Mouse (Mus musculus) CH12.LX (cell line): Measurements from ENCODE around the gene Pou3f1. TPM values are rescaled to one million over a fixed set of nuclear protein-coding genes. Genes with fewer than 3 reads are reported as not detected.

ENCODE experiments used
- DNase-seq: peaks from one replicate; pipeline ENCODE4 v3.0.0-alpha.2; 2013; ENCODE audit errors: extremely low read depth
- H3K27ac ChIP-seq: 2 replicates; pipeline ENCODE4 v1.5.1; 2012; ENCODE audit warnings: low read depth, mild to moderate bottlenecking, control low read depth, moderate library complexity; ENCODE audit not compliant: insufficient read depth
- H3K27me3 ChIP-seq: replicated peaks from 2 replicates; pipeline ENCODE3; 2012; ENCODE audit warnings: inconsistent platforms
- H3K36me3 ChIP-seq, 2 experiments: replicated peaks in 1 of 2; 2 replicates each; pipeline versions ENCODE3 to v1.6.1; 2012; ENCODE audit warnings: inconsistent platforms in 1 of 2, low read length in 1 of 2, mild to moderate bottlenecking in 1 of 2, mixed read lengths in 1 of 2, moderate library complexity in 1 of 2; ENCODE audit not compliant: control insufficient read depth in 1 of 2, insufficient read depth in 1 of 2
- H3K4me1 ChIP-seq, 2 experiments: 2 replicates each; pipeline ENCODE4 v1.6.1; 2012; ENCODE audit warnings: inconsistent platforms in 1 of 2, moderate library complexity in 1 of 2; ENCODE audit not compliant: insufficient read depth in 2 of 2, control insufficient read depth in 1 of 2
- H3K4me2 ChIP-seq: 2 replicates; pipeline ENCODE4 v1.6.1; 2012; ENCODE audit warnings: low read depth, mild to moderate bottlenecking, control low read depth; ENCODE audit not compliant: poor library complexity, insufficient read depth, severe bottlenecking
- H3K4me3 ChIP-seq, 3 experiments: fragments of 150-350 bp in 1 of 3; sonication (generic) in 1 of 3; replicated peaks in 1 of 3; 2 replicates each; pipeline versions ENCODE3 to v1.5.1; 2011 to 2012; ENCODE audit warnings: low read depth in 2 of 3, low read length in 2 of 3, mild to moderate bottlenecking in 2 of 3, moderate library complexity in 2 of 3, control low read depth in 1 of 3, improper control_type of control experiment in 1 of 3, inconsistent platforms in 1 of 3, mixed read lengths in 1 of 3; ENCODE audit not compliant: poor library complexity in 1 of 3
- H3K79me2 ChIP-seq: replicated peaks from 2 replicates; pipeline ENCODE4 v1.6.1; 2012; ENCODE audit warnings: mild to moderate bottlenecking, moderate library complexity; ENCODE audit not compliant: control insufficient read depth, poor library complexity, insufficient read depth, severe bottlenecking; ENCODE audit errors: extremely low read depth
- H3K9ac ChIP-seq: 2 replicates; pipeline ENCODE4 v1.6.1; 2012; ENCODE audit warnings: low read depth, mild to moderate bottlenecking, control low read depth, moderate library complexity; ENCODE audit not compliant: insufficient read depth
- H3K9me3 ChIP-seq: replicated peaks from 2 replicates; pipeline ENCODE3; 2012; ENCODE audit warnings: low read length, inconsistent platforms, mixed read lengths
- BHLHE40 ChIP-seq: IDR thresholded peaks from 2 replicates; pipeline ENCODE4 v1.6.1; 2011; ENCODE audit warnings: mild to moderate bottlenecking, low read depth, low read length, improper control_type of control experiment
- CHD2 ChIP-seq: IDR thresholded peaks from 2 replicates; pipeline ENCODE4 v1.6.1; 2011; ENCODE audit warnings: low read length, improper control_type of control experiment
- CTCF ChIP-seq, 2 experiments: IDR thresholded peaks in 1 of 2; conservative IDR thresholded peaks in 1 of 2; 2 replicates each; pipeline ENCODE4 v1.5.1; 2011 to 2012; ENCODE audit warnings: low read depth in 2 of 2, low read length in 2 of 2, improper control_type of control experiment in 1 of 2, inconsistent platforms in 1 of 2, mild to moderate bottlenecking in 1 of 2, moderate library complexity in 1 of 2
- E2F4 ChIP-seq: IDR thresholded peaks from 2 replicates; pipeline ENCODE4 v1.6.1; 2011; ENCODE audit warnings: low read depth, low read length, improper control_type of control experiment; ENCODE audit not compliant: insufficient replicate concordance
- IRF4 ChIP-seq: IDR thresholded peaks from 2 replicates; pipeline ENCODE4 v1.6.1; 2014; ENCODE audit warnings: low read depth, mild to moderate bottlenecking, inconsistent platforms, low read length, improper control_type of control experiment
- JUN ChIP-seq: IDR thresholded peaks from 2 replicates; pipeline ENCODE4 v1.6.1; 2011; ENCODE audit warnings: low read depth, mild to moderate bottlenecking, low read length, improper control_type of control experiment, moderate library complexity; ENCODE audit not compliant: insufficient read depth
- MAFK ChIP-seq: IDR thresholded peaks from 2 replicates; pipeline ENCODE4 v1.6.1; 2011; ENCODE audit warnings: low read length, improper control_type of control experiment; ENCODE audit not compliant: insufficient replicate concordance
- MAX ChIP-seq: IDR thresholded peaks from 2 replicates; pipeline ENCODE4 v1.6.1; 2011; ENCODE audit warnings: low read length, improper control_type of control experiment
- MEF2A ChIP-seq: IDR thresholded peaks from 2 replicates; pipeline ENCODE4 v1.6.1; 2014; ENCODE audit warnings: low read depth, mild to moderate bottlenecking, inconsistent platforms, low read length, improper control_type of control experiment, borderline replicate concordance
- MXI1 ChIP-seq: IDR thresholded peaks from 2 replicates; pipeline ENCODE4 v1.6.1; 2011; ENCODE audit warnings: mild to moderate bottlenecking, low read depth, low read length, improper control_type of control experiment
- NELFE ChIP-seq: IDR thresholded peaks from 2 replicates; pipeline ENCODE4 v1.6.1; 2011; ENCODE audit warnings: low read depth, low read length, improper control_type of control experiment
- PAX5 ChIP-seq: IDR thresholded peaks from 2 replicates; pipeline ENCODE4 v1.6.1; 2012; ENCODE audit warnings: low read length, inconsistent platforms, mixed read lengths
- POLR2AphosphoS2 ChIP-seq: IDR thresholded peaks from 2 replicates; pipeline ENCODE4 v1.6.1; 2011; ENCODE audit warnings: low read depth, low read length, improper control_type of control experiment
- RAD21 ChIP-seq: IDR thresholded peaks from 2 replicates; pipeline ENCODE4 v1.6.1; 2011; ENCODE audit warnings: low read depth, mild to moderate bottlenecking, low read length, improper control_type of control experiment, moderate library complexity
- RCOR1 ChIP-seq: conservative IDR thresholded peaks from 2 replicates; pipeline ENCODE4 v1.6.1; 2012; ENCODE audit warnings: low read depth, mild to moderate bottlenecking, inconsistent platforms, low read length, improper control_type of control experiment
- TBP ChIP-seq: conservative IDR thresholded peaks from 2 replicates; pipeline ENCODE4 v1.6.1; 2011; ENCODE audit warnings: low read depth, low read length, improper control_type of control experiment
- UBTF ChIP-seq: IDR thresholded peaks from 2 replicates; pipeline ENCODE4 v1.6.1; 2012; ENCODE audit warnings: low read depth, mild to moderate bottlenecking, inconsistent platforms, low read length, improper control_type of control experiment, moderate library complexity
- USF1 ChIP-seq: IDR thresholded peaks from 2 replicates; pipeline ENCODE4 v1.6.1; 2014; ENCODE audit warnings: low read depth, mild to moderate bottlenecking, inconsistent platforms, low read length, improper control_type of control experiment
- ZC3H11A ChIP-seq: IDR thresholded peaks from 2 replicates; pipeline ENCODE4 v1.6.1; 2012; ENCODE audit warnings: low read depth, mild to moderate bottlenecking, inconsistent platforms, low read length, improper control_type of control experiment
- ZKSCAN1 ChIP-seq: IDR thresholded peaks from 2 replicates; pipeline ENCODE4 v1.6.1; 2012; ENCODE audit warnings: low read depth, inconsistent platforms, low read length, improper control_type of control experiment, borderline replicate concordance
- dilution Hi-C: fragments of 300-500 bp; cut with MboI; formaldehyde crosslinking; loops from 2 replicates; pipeline ENCODE4 v1.14.3; 2020; ENCODE audit warnings: low sequenced_read_pairs; ENCODE audit not compliant: extremely low pct_unique_long_range_greater_than_20kb, extremely low pct_ligation_motif_present
- in situ Hi-C: fragments of 300-500 bp; cut with MboI; formaldehyde crosslinking; loops from 3 replicates; pipeline ENCODE4 v1.14.3; 2019; ENCODE audit warnings: low sequenced_read_pairs, low pct_ligation_motif_present, low pct_unique_long_range_greater_than_20kb, mixed read lengths
- polyA plus RNA-seq: library from polyadenylated mRNA; unstranded; fragments of >175 nt; gene quantifications from 2 replicates; pipeline ENCODE4 v1.2.1, GENCODE M21; 2012; ENCODE audit warnings: low read depth; ENCODE audit not compliant: insufficient read length
- total RNA-seq, 2 experiments: library from RNA; depleted of rRNA; stranded (reverse); fragments of 300-350 nt in 1 of 2; fragments of >200 nt in 1 of 2; gene quantifications; 2 replicates each; pipeline ENCODE4 v1.2.3; 2012 to 2014

Pou3f1 gene
- total and polyA plus RNA-seq, 3 experiments, result not detected

DNA sequence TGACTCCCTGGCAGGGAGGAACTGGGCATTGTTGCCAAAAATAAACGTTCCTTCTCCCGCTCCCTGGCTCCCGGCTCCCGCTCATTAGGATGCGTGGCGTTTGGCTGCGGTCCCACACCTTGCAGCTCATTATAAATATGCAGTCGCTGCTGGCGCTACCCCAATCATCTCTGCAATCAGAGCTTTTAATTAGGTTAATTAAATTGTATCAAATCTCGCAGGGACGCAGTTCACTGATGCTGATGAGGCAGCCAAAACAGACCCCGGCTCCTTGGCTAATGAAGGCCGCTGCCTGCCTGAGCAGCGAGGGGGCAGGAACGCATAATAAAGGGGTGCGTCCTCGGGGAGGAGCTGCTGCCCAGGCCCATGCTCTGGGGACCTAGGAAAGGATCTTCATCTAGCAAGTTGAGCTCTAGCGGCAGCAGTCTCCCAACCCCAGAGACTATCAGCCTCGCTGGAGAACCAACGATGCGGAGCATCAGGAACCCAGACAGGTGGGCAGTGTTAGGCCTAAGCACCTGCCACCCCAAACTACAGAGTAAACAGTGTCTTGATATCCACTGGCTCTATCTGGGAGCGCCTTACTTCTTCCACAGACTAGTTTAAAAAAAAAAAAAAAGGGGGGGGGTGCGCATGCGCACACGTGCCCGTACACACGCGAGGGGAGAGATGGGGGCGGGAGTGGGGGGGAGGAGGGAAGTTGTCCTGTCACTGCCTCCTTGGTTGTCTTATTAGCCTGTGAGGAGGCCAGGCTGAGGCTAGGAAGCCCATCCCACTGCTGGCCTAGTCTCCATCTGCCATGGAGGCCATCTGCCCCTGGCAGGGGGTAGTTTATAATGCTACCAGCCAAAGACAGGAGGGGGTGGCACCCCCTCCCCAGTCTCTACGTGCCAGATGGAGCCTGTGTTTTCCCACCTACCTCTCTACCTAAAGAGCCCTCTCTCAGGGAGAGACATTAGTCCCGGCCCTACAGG lies 16.0 kb downstream of the Pou3f1 start:
- Histone ChIP-seq H3K9ac (no peak overlapping the region), H3K27me3 (peaks cover 6% of the 10 kb centered on the region), H3K9me3 (no peaks in the 10 kb centered on the region), H3K4me3 (no peak overlapping the region), H3K36me3 (peaks cover 10 to 30% of the 10 kb centered on the region in 2 experiments), H3K4me2 (no peak overlapping the region), H3K4me1 (peaks cover 14 to 36% of the 10 kb centered on the region in 2 experiments), H3K27ac (no peak overlapping the region), H3K79me2 (no peaks in the 10 kb centered on the region)
- TF ChIP-seq MAX (no peak), JUN (no peak), ZC3H11A (no peak), USF1 (no peak), TBP (no peak), MAFK (no peak), MEF2A (no peak), E2F4 (no peak), IRF4 (no peak), POLR2AphosphoS2 (no peak), RCOR1 (no peak), CTCF (conservative IDR thresholded peaks at IDR 0.05 in 1 of 2, IDR thresholded peaks at IDR 0.05 in 1 of 2; ENCODE audit: low read depth in 2 of 2, low read length in 2 of 2) (no peak), BHLHE40 (no peak), UBTF (no peak), ZKSCAN1 (no peak), NELFE (no peak), RAD21 (no peak)
- in situ Hi-C loops (loop anchor here (10.0 kb wide), 2 partner anchors 448 to 728 kb away; no protein-coding TSS in a partner anchor), dilution Hi-C loops (no loop called here)
- DNase-seq, result no peak

DNA sequence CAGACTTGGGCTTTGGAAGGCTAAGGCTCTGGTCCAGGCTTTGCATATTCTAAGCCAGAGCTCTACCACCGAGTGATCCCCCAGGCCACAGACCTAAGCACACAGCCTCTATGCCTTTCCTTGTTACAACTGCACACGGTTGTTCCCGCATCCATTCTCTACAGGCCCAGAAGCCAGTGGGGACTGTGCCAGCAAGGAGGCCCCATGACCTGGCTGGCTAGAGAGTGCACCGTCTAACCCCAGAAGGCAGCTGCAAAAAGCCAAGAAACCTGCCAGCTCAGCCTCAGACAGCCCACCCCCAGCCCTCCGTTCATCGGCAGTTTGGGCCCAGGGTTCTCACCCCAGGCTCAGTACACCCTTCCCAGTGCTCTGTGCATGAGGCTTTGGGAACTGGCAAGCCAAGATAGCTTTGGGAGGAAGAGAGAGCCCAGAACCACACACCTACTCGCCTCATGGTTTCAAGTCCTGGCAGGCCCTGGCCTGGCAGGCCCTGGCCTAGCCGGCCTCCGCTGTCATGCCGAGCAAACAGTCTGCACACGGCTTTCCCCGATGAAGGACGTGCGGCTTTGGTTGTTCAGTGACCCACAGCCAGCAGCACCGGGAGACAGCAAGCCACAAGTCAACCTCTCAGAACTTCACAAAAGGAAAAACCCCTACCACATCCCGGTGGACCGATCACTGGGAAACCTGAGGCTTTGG lies 17.9 kb downstream of the Pou3f1 start:
- no peak overlapping the region for H3K4me3 ChIP-seq
- H3K27me3 ChIP-seq, result no peaks in the 10 kb centered on the region
- no peak for DNase-seq
- in situ Hi-C loops, result loop anchor here (10.0 kb wide), 2 partner anchors 450 to 730 kb away; no protein-coding TSS in a partner anchor
- H3K27ac ChIP-seq, result no peak overlapping the region
- H3K79me2 ChIP-seq, result no peaks in the 10 kb centered on the region
- H3K9me3 ChIP-seq, result no peaks in the 10 kb centered on the region
- H3K9ac ChIP-seq, result no peak overlapping the region
- peaks cover 19 to 45% of the 10 kb centered on the region in 2 experiments for H3K36me3 ChIP-seq
- H3K4me1 ChIP-seq, result peaks cover 14 to 36% of the 10 kb centered on the region in 2 experiments
- H3K4me2 ChIP-seq, result no peak overlapping the region
- dilution Hi-C loops, result no loop called here
- TF ChIP-seq JUN (no peak), RAD21 (no peak), UBTF (no peak), CHD2 (no peak), PAX5 (no peak), MXI1 (no peak), CTCF (conservative IDR thresholded peaks at IDR 0.05 in 1 of 2, IDR thresholded peaks at IDR 0.05 in 1 of 2; ENCODE audit: low read depth in 2 of 2, low read length in 2 of 2) (no peak)
